Mouse (Mus musculus) heart, adult 2 months (tissue): Measurements from ENCODE around the gene Ldlr.

Source experiments
- CTCF ChIP-seq: fragments of 200-600 bp; IDR thresholded peaks from 2 replicates; pipeline ENCODE4 v1.8.1; 2022; ENCODE audit warnings: antibody characterized with exemption, mild to moderate bottlenecking, moderate library complexity
- POLR2A ChIP-seq: fragments of 200-500 bp; IDR thresholded peaks from 2 replicates; pipeline ENCODE4 v1.6.1; 2011; ENCODE audit warnings: mild to moderate bottlenecking, low read depth, low read length, control low read depth; ENCODE audit not compliant: insufficient read depth

- TF ChIP-seq CTCF (no peak), POLR2A (no peak)
Measured at GRCm38 (mm10) chr9:21677706-21678105, 45.6 kb upstream of the Ldlr start.
